Mouse (Mus musculus): ENCODE results near the gene Fam89a. TPM values are rescaled to one million over a fixed set of nuclear protein-coding genes. Genes with fewer than 3 reads are reported as not detected.

Fam89a gene
- not detected for polyA plus RNA-seq (2014; fragmentation: Illumina TruSeq; extraction: RNeasy Lipid Tissue Mini Kit (QIAGEN cat#74804))

DNA sequence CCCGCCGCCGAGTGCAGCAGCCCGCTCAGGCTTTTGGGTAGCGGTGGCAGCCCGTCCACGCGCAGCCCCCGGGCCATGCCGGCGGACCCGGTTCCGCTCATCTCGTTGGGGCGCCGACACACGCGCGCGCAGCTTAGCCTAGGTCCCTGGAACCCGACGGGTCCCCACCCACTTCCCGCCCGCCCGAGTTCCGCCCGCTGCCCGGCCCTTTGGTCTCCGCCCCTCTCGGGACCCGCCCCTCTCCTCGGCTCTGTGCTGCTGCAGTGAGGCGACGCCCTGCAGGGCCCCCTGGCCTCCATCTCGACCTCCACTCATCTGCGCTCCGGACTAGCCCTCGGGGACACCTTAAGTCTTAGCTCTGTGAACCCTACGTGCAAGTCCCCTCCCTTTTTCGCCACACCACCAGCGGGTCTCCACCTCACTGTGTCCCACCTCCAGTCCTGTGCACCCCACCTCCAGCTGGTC, at the start of gene Fam89a:
TSS of gene Fam89a (minus strand) at position 124 of the 465 bp plus-strand sequence.

DNA sequence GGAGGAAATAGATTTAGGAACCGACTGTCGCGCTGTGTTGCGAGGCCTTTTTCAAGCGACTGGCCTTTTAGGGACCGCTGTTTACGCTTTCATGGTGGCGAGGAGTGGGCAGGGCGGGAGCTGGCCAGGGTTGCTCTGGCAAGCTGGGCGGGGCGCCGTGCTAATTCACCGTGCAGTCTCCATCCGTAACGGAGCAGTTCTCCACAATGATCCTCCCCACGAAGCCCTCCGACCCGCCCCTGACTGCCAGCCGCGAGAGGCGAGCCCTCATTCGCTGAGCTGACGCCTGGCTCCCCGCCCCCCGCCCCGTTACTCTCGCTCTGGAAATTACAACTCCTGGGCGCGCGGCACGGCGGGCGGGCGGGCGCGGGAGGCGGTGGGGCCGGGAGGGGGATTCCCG, 41.1 kb upstream of the Fam89a start, which contains the start of gene Trim67:
TSS of gene Trim67 (plus strand) at position 385 of the 400 bp plus-strand sequence.

DNA sequence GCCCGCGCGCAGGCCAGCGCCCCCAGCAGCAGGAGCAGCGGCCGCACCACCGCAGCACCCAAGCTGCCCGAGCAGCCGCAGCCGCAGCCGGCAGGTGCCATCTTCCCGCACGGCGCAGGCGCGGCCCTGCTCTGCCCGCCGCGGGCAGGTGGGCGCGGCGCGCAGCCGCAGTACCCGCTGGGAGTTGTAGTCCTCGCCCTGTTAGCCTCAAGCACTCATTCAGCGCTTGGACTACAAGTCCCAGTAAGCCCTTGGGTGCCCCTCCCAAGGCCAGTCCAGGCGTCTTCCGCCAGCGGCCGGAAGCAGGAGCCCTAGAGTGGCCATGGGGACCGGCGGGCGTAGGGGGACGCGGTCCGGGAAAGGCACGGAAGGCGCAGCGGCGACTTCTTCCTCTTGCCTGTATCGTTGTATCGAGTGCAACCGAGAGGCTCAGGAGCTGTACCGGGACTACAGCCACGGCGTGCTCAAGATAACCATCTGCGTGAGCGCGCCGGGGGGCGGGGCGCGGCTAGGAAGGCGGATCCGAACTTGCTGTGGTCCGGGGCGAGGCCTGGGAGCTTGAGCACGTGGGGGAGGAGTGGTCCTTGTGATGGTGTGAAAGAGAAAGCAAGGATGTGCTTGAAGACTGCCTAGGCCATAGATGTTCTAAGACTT, 29.6 kb downstream of the Fam89a start, which contains the start of the genes Ttc13 and Arv1:
TSS of gene Ttc13 (minus strand) at position 122 of the 654 bp plus-strand sequence.
TSS of gene Arv1 (plus strand) at position 278 of the 654 bp plus-strand sequence.

Other genes with a start within 250 kb of the Fam89a start
- 18.6 TPM for gene Cog2, start 231.1 kb downstream of the Fam89a start, polyA plus RNA-seq (2014; fragmentation: Illumina TruSeq; extraction: RNeasy Lipid Tissue Mini Kit (QIAGEN cat#74804))
- 9.4 TPM for gene Agt, start 182.1 kb downstream of the Fam89a start, polyA plus RNA-seq (2014; fragmentation: Illumina TruSeq; extraction: RNeasy Lipid Tissue Mini Kit (QIAGEN cat#74804))
- not detected for gene Capn9, start 175.7 kb downstream of the Fam89a start, polyA plus RNA-seq (2014; fragmentation: Illumina TruSeq; extraction: RNeasy Lipid Tissue Mini Kit (QIAGEN cat#74804))
- gene 2310022B05Rik, start 88.5 kb downstream of the Fam89a start, polyA plus RNA-seq (2014; fragmentation: Illumina TruSeq; extraction: RNeasy Lipid Tissue Mini Kit (QIAGEN cat#74804)), result 21.7 TPM
- 34.7 TPM for gene Ttc13, start 29.8 kb downstream of the Fam89a start, polyA plus RNA-seq (2014; fragmentation: Illumina TruSeq; extraction: RNeasy Lipid Tissue Mini Kit (QIAGEN cat#74804))
- gene Arv1, start 29.7 kb downstream of the Fam89a start, polyA plus RNA-seq (2014; fragmentation: Illumina TruSeq; extraction: RNeasy Lipid Tissue Mini Kit (QIAGEN cat#74804)), result 2.0 TPM
- not detected for gene Trim67, start 41.3 kb upstream of the Fam89a start, polyA plus RNA-seq (2014; fragmentation: Illumina TruSeq; extraction: RNeasy Lipid Tissue Mini Kit (QIAGEN cat#74804))
- 63.7 TPM for gene Gnpat, start 111.2 kb upstream of the Fam89a start, polyA plus RNA-seq (2014; fragmentation: Illumina TruSeq; extraction: RNeasy Lipid Tissue Mini Kit (QIAGEN cat#74804))
- 34.8 TPM for gene 2810004N23Rik, start 111.3 kb upstream of the Fam89a start, polyA plus RNA-seq (2014; fragmentation: Illumina TruSeq; extraction: RNeasy Lipid Tissue Mini Kit (QIAGEN cat#74804))
- gene Exoc8, start 145.9 kb upstream of the Fam89a start, polyA plus RNA-seq (2014; fragmentation: Illumina TruSeq; extraction: RNeasy Lipid Tissue Mini Kit (QIAGEN cat#74804)), result 12.6 TPM
- 21.3 TPM for gene Sprtn, start 146.1 kb upstream of the Fam89a start, polyA plus RNA-seq (2014; fragmentation: Illumina TruSeq; extraction: RNeasy Lipid Tissue Mini Kit (QIAGEN cat#74804))
- gene Egln1, start 197.5 kb upstream of the Fam89a start, polyA plus RNA-seq (2014; fragmentation: Illumina TruSeq; extraction: RNeasy Lipid Tissue Mini Kit (QIAGEN cat#74804)), result 39.7 TPM

All from ovary, adult 10 weeks (tissue).